Mouse (Mus musculus) spleen, adult 10 weeks (tissue): ENCODE results near the gene Hist1h3g. TPM values are rescaled to one million over a fixed set of nuclear protein-coding genes. Genes with fewer than 3 reads are reported as not detected.

ENCODE experiments used
- polyA plus RNA-seq: library from polyadenylated mRNA; stranded (reverse); fragments of 350-450 nt; fragmentation: Illumina TruSeq; extraction: RNeasy Lipid Tissue Mini Kit (QIAGEN cat#74804); gene quantifications from one replicate; pipeline ENCODE4 v1.2.3, GENCODE M21; 2015; ENCODE audit warnings: low replicate concordance; ENCODE audit not compliant: insufficient read depth

The Hist1h3g gene
- polyA plus RNA-seq, 1 experiment from 2014 or later: not detected

Other genes with a start within 250 kb of the Hist1h3g start
- gene Zfp322a, start 166.2 kb upstream of the Hist1h3g start, polyA plus RNA-seq: 40.2 TPM
- gene Abt1, start 111.6 kb upstream of the Hist1h3g start, polyA plus RNA-seq: 3.6 TPM
- gene Btn1a1, start 69.5 kb upstream of the Hist1h3g start, polyA plus RNA-seq: 0.23 TPM
- 0.15 TPM for gene Btn2a2, start 46.6 kb upstream of the Hist1h3g start, polyA plus RNA-seq
- gene Hist1h4h, start 4.4 kb upstream of the Hist1h3g start, polyA plus RNA-seq: not detected
- gene Hist1h2af, start 1.5 kb upstream of the Hist1h3g start, polyA plus RNA-seq: not detected
- gene Hist1h2bh, start 8.0 kb downstream of the Hist1h3g start, polyA plus RNA-seq: 0.36 TPM
- gene Hist1h3f, start 8.6 kb downstream of the Hist1h3g start, polyA plus RNA-seq: not detected
- not detected for gene Hist1h4f, start 16.2 kb downstream of the Hist1h3g start, polyA plus RNA-seq
- gene Hist1h1d, start 17.8 kb downstream of the Hist1h3g start, polyA plus RNA-seq: 0.11 TPM
- gene Hist1h3e, start 26.9 kb downstream of the Hist1h3g start, polyA plus RNA-seq: not detected
- 0.52 TPM for gene Hist1h2ae, start 35.8 kb downstream of the Hist1h3g start, polyA plus RNA-seq
- 1.1 TPM for gene Hist1h2bg, start 36.0 kb downstream of the Hist1h3g start, polyA plus RNA-seq
- gene Hist1h2bf, start 38.8 kb downstream of the Hist1h3g start, polyA plus RNA-seq: not detected
- not detected for gene Hist1h2ad, start 39.0 kb downstream of the Hist1h3g start, polyA plus RNA-seq
- 0.39 TPM for gene Hist1h3d, start 40.3 kb downstream of the Hist1h3g start, polyA plus RNA-seq
- gene Hist1h4d, start 46.2 kb downstream of the Hist1h3g start, polyA plus RNA-seq: not detected
- 3.3 TPM for gene Hist1h2be, start 85.7 kb downstream of the Hist1h3g start, polyA plus RNA-seq
- 0.40 TPM for gene Hist1h1e, start 87.1 kb downstream of the Hist1h3g start, polyA plus RNA-seq
- gene Hist1h2ac, start 148.5 kb downstream of the Hist1h3g start, polyA plus RNA-seq: 0.75 TPM
- gene Hist1h2bc, start 148.8 kb downstream of the Hist1h3g start, polyA plus RNA-seq: 19.4 TPM
- not detected for gene Hist1h1t, start 160.4 kb downstream of the Hist1h3g start, polyA plus RNA-seq
- not detected for gene Hist1h4c, start 163.0 kb downstream of the Hist1h3g start, polyA plus RNA-seq
- gene Hfe, start 175.4 kb downstream of the Hist1h3g start, polyA plus RNA-seq: 28.5 TPM
- 26.6 TPM for gene Hist1h1c, start 203.4 kb downstream of the Hist1h3g start, polyA plus RNA-seq
- gene Hist1h3c, start 210.2 kb downstream of the Hist1h3g start, polyA plus RNA-seq: not detected
- not detected for gene Hist1h2bb, start 211.3 kb downstream of the Hist1h3g start, polyA plus RNA-seq
- not detected for gene Hist1h2ab, start 215.7 kb downstream of the Hist1h3g start, polyA plus RNA-seq
- not detected for gene Hist1h3b, start 216.8 kb downstream of the Hist1h3g start, polyA plus RNA-seq
- not detected for gene Hist1h4b, start 221.6 kb downstream of the Hist1h3g start, polyA plus RNA-seq
- gene Hist1h4a, start 225.8 kb downstream of the Hist1h3g start, polyA plus RNA-seq: not detected
- gene Hist1h3a, start 227.0 kb downstream of the Hist1h3g start, polyA plus RNA-seq: not detected
- not detected for gene Hist1h1a, start 228.2 kb downstream of the Hist1h3g start, polyA plus RNA-seq
- gene Trim38, start 234.5 kb downstream of the Hist1h3g start, polyA plus RNA-seq: not detected